Comparison of ENCODE assay signal across 8 mouse cellular contexts in genomic region chr8:105170041-105170380, GRCm38 (mm10). TPM values are rescaled to one million over a fixed set of nuclear protein-coding genes. Genes with fewer than 3 reads are reported as not detected.
DNase-seq lines count a peak whose midpoint lies in the region; ATAC-seq and TF ChIP-seq lines count a peak whose summit lies in the region.

No protein-coding gene starts in this region.

- peak overlapping the region; percentile 68 for H3K4me3 ChIP-seq in kidney, postnatal 0 days (replicated peaks; ENCODE audit: low read depth, low read length)
- H3K4me3 ChIP-seq in embryonic facial prominence, embryonic 11.5 days (ENCODE audit: low read depth, low read length), result peak overlapping the region; percentile 97
- peak overlapping the region; percentile 95 for H3K4me3 ChIP-seq in intestine, embryonic 16.5 days (ENCODE audit: low read length)

- H3K9ac ChIP-seq in kidney, postnatal 0 days (ENCODE audit: low read depth, low read length), result peak overlapping the region; percentile 42; the same call in 1 of the 2 replicates
- peak overlapping the region; percentile 56 for H3K9ac ChIP-seq in embryonic facial prominence, embryonic 11.5 days (replicated peaks; ENCODE audit: low read length)
- H3K9ac ChIP-seq in intestine, embryonic 16.5 days (ENCODE audit: low read depth, low read length), result peak overlapping the region; percentile 98

- H3K36me3 ChIP-seq in kidney, postnatal 0 days (ENCODE audit: insufficient read depth, low read length), result no peaks in the 10 kb centered on the region
- H3K36me3 ChIP-seq in embryonic facial prominence, embryonic 11.5 days (replicated peaks; ENCODE audit: control insufficient read depth, insufficient read depth, low read depth, low read length), result no peaks in the 10 kb centered on the region; the same call in 1 of the 2 replicates
- no peaks in the 10 kb centered on the region for H3K36me3 ChIP-seq in intestine, embryonic 16.5 days (ENCODE audit: control insufficient read depth, insufficient read depth, low read length)

- ATAC-seq in kidney, postnatal 0 days (replicated peaks; ENCODE audit: low FRiP score, low read depth), result no peak; the same call in 1 of the 2 replicates
- peak; percentile 18; the same call in 1 of the 2 replicates for ATAC-seq in embryonic facial prominence, embryonic 11.5 days (replicated peaks; ENCODE audit: insufficient number of reproducible peaks, low FRiP score, low TSS enrichment, low read depth)
- peak; percentile 30 for ATAC-seq in intestine, embryonic 16.5 days
- peak; percentile 25 for ATAC-seq in monocyte, adult 5-6 weeks (replicated peaks; ENCODE audit: insufficient number of reproducible peaks, low FRiP score, low TSS enrichment, poor library complexity, severe bottlenecking)

- no peak for DNase-seq in kidney, postnatal 0 days (ENCODE audit: low spot score)
- DNase-seq in kidney, adult 9 months, result no peak
- DNase-seq in embryonic facial prominence, embryonic 11.5 days (ENCODE audit: low spot score), result no peak
- no peak for DNase-seq in frontal cortex, postnatal 14 days (ENCODE audit: low spot score in 2 of 2)
- DNase-seq in urinary bladder, adult 2 months (ENCODE audit: low spot score), result no peak
- no peak for DNase-seq in left cerebral cortex, postnatal 25 days (ENCODE audit: low spot score in 2 of 2)

- WGBS in kidney, postnatal 0 days, result 3% methylated on average over 5 of the region's 5 CpGs
- 6% methylated on average over 5 of the region's 5 CpGs for WGBS in embryonic facial prominence, embryonic 11.5 days
- WGBS in intestine, embryonic 16.5 days, result 1% methylated on average over 5 of the region's 5 CpGs

- H3K27me3 ChIP-seq in kidney, postnatal 0 days (ENCODE audit: insufficient read depth, low read length), result no peaks in the 10 kb centered on the region
- H3K27me3 ChIP-seq in embryonic facial prominence, embryonic 11.5 days (ENCODE audit: control insufficient read depth, insufficient read depth, low read length), result no peaks in the 10 kb centered on the region
- H3K27me3 ChIP-seq in intestine, embryonic 16.5 days (replicated peaks; ENCODE audit: control insufficient read depth, insufficient read depth, low read length), result no peaks in the 10 kb centered on the region

- H3K4me1 ChIP-seq in kidney, postnatal 0 days (replicated peaks; ENCODE audit: insufficient read depth, low read length), result no peaks in the 10 kb centered on the region; the same call in 1 of the 2 replicates
- peaks cover 3% of the 10 kb centered on the region; the same call in 1 of the 2 replicates for H3K4me1 ChIP-seq in embryonic facial prominence, embryonic 11.5 days (ENCODE audit: control insufficient read depth, insufficient read depth, low read length)
- H3K4me1 ChIP-seq in intestine, embryonic 16.5 days (ENCODE audit: control insufficient read depth, insufficient read depth, low read length), result peaks cover 7% of the 10 kb centered on the region; the same call in 1 of the 2 replicates

- intact Hi-C loops in left cerebral cortex, postnatal 25 days (cut with DNase I), result loop anchor here (2.0 kb wide), 2 partner anchors 17 to 55 kb away; partner anchors contain the start of gene D230025D16Rik

- no peak for TF ChIP-seq CTCF in kidney, postnatal 0 days (IDR thresholded peaks at IDR 0.05; ENCODE audit: low read depth)

- H3K9me3 ChIP-seq in kidney, postnatal 0 days (replicated peaks; ENCODE audit: low read length), result no peaks in the 10 kb centered on the region
- H3K9me3 ChIP-seq in embryonic facial prominence, embryonic 11.5 days (replicated peaks; ENCODE audit: control insufficient read depth, low read length), result no peaks in the 10 kb centered on the region
- no peaks in the 10 kb centered on the region for H3K9me3 ChIP-seq in intestine, embryonic 16.5 days (ENCODE audit: control insufficient read depth, low read length)

- peak overlapping the region; percentile 99 for H3K27ac ChIP-seq in kidney, postnatal 0 days
- peak overlapping the region; percentile 99 for H3K27ac ChIP-seq in embryonic facial prominence, embryonic 11.5 days (replicated peaks; ENCODE audit: low read depth, low read length)
- peak overlapping the region; percentile 98 for H3K27ac ChIP-seq in intestine, embryonic 16.5 days (ENCODE audit: low read length)

- peak overlapping the region; percentile 68 for H3K4me2 ChIP-seq in kidney, postnatal 0 days (ENCODE audit: low read length)
- peak overlapping the region; percentile 44 for H3K4me2 ChIP-seq in embryonic facial prominence, embryonic 11.5 days (ENCODE audit: low read depth, low read length)
- H3K4me2 ChIP-seq in intestine, embryonic 16.5 days (ENCODE audit: low read depth, low read length), result peak overlapping the region; percentile 48

RNA-seq across cellular contexts. Expression of gene Cbfb, which starts 0.5 kb away (rescaled TPM):
- 59.6 and 59.7 TPM in 2 replicates for polyA plus RNA-seq in kidney, postnatal 0 days (2015; fragmentation: Nextera tagmentation; extraction: Ambion mirVana)
- 119 and 139 TPM in 2 replicates for polyA plus RNA-seq in embryonic facial prominence, embryonic 11.5 days (2014; fragmentation: Nextera tagmentation; extraction: Ambion mirVana)
- 27.4 and 28.2 TPM in 2 replicates for polyA plus RNA-seq in intestine, embryonic 16.5 days (2015; fragmentation: Nextera tagmentation; extraction: Ambion mirVana)
- 167 to 180 TPM (median 174 TPM) in 3 replicates for total RNA-seq in monocyte, adult 5-6 weeks (2017)
- 28.0 and 30.1 TPM in 2 replicates for polyA plus RNA-seq in urinary bladder, adult 2 months (2012; rRNA removed)
- total RNA-seq in left cerebral cortex, postnatal 25 days (2021), result 10 to 100 TPM; 20.3 to 22.1 TPM

RNA-seq across cellular contexts. Expression of gene Ces4a, which starts 38.4 kb away (rescaled TPM):
- not detected in 2 replicates for polyA plus RNA-seq in kidney, postnatal 0 days (2015; fragmentation: Nextera tagmentation; extraction: Ambion mirVana)
- polyA plus RNA-seq in embryonic facial prominence, embryonic 11.5 days (2014; fragmentation: Nextera tagmentation; extraction: Ambion mirVana), result not detected in 2 replicates
- polyA plus RNA-seq in intestine, embryonic 16.5 days (2015; fragmentation: Nextera tagmentation; extraction: Ambion mirVana), result not detected in 2 replicates
- total RNA-seq in monocyte, adult 5-6 weeks (2017), result not detected in 3 replicates
- not detected in 2 replicates for polyA plus RNA-seq in urinary bladder, adult 2 months (2012; rRNA removed)
- not detected for total RNA-seq in left cerebral cortex, postnatal 25 days (2021)

RNA-seq across cellular contexts. Expression of gene D230025D16Rik, which starts 54.9 kb away (rescaled TPM):
- 19.2 and 20.6 TPM in 2 replicates for polyA plus RNA-seq in kidney, postnatal 0 days (2015; fragmentation: Nextera tagmentation; extraction: Ambion mirVana)
- 30.8 and 31.5 TPM in 2 replicates for polyA plus RNA-seq in embryonic facial prominence, embryonic 11.5 days (2014; fragmentation: Nextera tagmentation; extraction: Ambion mirVana)
- polyA plus RNA-seq in intestine, embryonic 16.5 days (2015; fragmentation: Nextera tagmentation; extraction: Ambion mirVana), result 20.6 and 21.7 TPM in 2 replicates
- 28.8 to 39.0 TPM (median 32.3 TPM) in 3 replicates for total RNA-seq in monocyte, adult 5-6 weeks (2017)
- 25.3 and 28.5 TPM in 2 replicates for polyA plus RNA-seq in urinary bladder, adult 2 months (2012; rRNA removed)
- 10 to 100 TPM; 37.6 to 38.1 TPM for total RNA-seq in left cerebral cortex, postnatal 25 days (2021)

Comparison
In these comparisons a context has a peak if more than half of its experiments do, and no peak if none do; other contexts are left out.
1. H3K9ac ChIP-seq: peak in every context shown above with its lines; median percentile 98 in intestine, embryonic 16.5 days; 56 in embryonic facial prominence, embryonic 11.5 days; 42 in kidney, postnatal 0 days.